Mouse (Mus musculus): Measurements from ENCODE around the gene Adprhl1. TPM values are rescaled to one million over a fixed set of nuclear protein-coding genes. Genes with fewer than 3 reads are reported as not detected.

Adprhl1 gene
- polyA plus RNA-seq, 1 experiment from 2014 or later: not detected

DNA sequence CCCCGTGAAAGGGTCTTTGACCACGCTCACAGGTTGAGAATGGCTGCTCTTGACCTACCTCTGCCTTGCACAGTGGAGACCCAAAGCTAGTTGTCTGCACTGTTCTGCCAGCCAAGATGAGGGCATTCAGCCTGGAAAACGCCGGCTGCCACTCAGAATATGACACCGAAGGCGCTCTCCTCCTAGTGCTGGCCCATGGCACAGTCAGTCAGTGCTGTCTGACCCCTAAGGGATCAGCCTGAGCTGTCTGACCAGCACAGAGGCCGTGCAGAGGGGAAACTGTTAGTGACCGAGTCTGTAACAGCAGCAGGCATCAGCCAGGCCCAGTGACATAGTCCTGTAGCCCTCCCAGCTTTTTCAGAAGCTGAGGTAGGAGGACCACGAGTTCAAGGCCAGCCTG, 66.7 kb downstream of the Adprhl1 start:
- 86% methylated on average over 9 of the region's 9 CpGs for WGBS
- Histone ChIP-seq H3K36me3 (ENCODE audit: control insufficient read depth, insufficient read depth, low read length) (no peaks in the 10 kb centered on the region; the same call in 1 of the 2 replicates), H3K9ac (ENCODE audit: low read length) (no peak overlapping the region), H3K9me3 (ENCODE audit: control insufficient read depth, low read length) (no peaks in the 10 kb centered on the region), H3K4me1 (ENCODE audit: control insufficient read depth, insufficient read depth, low read length) (no peaks in the 10 kb centered on the region), H3K27me3 (ENCODE audit: control insufficient read depth, insufficient read depth, low read length) (no peaks in the 10 kb centered on the region), H3K4me2 (ENCODE audit: low read depth, severe bottlenecking) (no peak overlapping the region), H3K27ac (replicated peaks; ENCODE audit: low read depth, low read length) (no peak overlapping the region), H3K4me3 (ENCODE audit: low read depth, low read length) (no peak overlapping the region)
- ATAC-seq (ENCODE audit: insufficient number of reproducible peaks, low FRiP score, low TSS enrichment, low read depth): no peak
- DNase-seq (ENCODE audit: low spot score): no peak

DNA sequence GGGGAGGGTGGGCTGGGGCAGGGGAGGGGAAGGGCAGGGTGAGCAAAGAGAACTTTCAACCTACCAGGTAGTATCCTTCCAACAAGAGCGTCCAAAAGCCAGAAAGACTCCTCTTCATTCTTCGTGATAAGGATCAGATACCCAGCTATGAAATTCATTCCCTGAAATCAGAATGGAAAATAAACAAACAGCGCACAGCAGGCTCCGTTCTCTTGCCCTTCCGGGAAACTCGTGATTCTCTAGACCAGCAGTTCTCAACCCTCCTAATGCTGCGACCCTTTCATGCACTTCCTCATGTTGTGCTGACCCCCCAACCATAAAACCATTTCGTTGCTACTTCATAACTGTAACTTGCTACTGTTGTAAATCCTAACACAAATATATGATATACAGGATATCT, 67.1 kb downstream of the Adprhl1 start:
- no peak overlapping the region for H3K9ac ChIP-seq (ENCODE audit: low read length)
- H3K4me1 ChIP-seq (ENCODE audit: control insufficient read depth, insufficient read depth, low read length): no peaks in the 10 kb centered on the region
- 88% methylated on average over 8 of the region's 8 CpGs for WGBS
- no peaks in the 10 kb centered on the region for H3K27me3 ChIP-seq (ENCODE audit: control insufficient read depth, insufficient read depth, low read length)
- ATAC-seq (ENCODE audit: insufficient number of reproducible peaks, low FRiP score, low TSS enrichment, low read depth): no peak
- H3K27ac ChIP-seq (replicated peaks; ENCODE audit: low read depth, low read length): no peak overlapping the region
- no peak for DNase-seq (ENCODE audit: low spot score)
- H3K4me3 ChIP-seq (ENCODE audit: low read depth, low read length): no peak overlapping the region
- no peaks in the 10 kb centered on the region; the same call in 1 of the 2 replicates for H3K36me3 ChIP-seq (ENCODE audit: control insufficient read depth, insufficient read depth, low read length)
- no peak overlapping the region for H3K4me2 ChIP-seq (ENCODE audit: low read depth, severe bottlenecking)
- H3K9me3 ChIP-seq (ENCODE audit: control insufficient read depth, low read length): no peaks in the 10 kb centered on the region

DNA sequence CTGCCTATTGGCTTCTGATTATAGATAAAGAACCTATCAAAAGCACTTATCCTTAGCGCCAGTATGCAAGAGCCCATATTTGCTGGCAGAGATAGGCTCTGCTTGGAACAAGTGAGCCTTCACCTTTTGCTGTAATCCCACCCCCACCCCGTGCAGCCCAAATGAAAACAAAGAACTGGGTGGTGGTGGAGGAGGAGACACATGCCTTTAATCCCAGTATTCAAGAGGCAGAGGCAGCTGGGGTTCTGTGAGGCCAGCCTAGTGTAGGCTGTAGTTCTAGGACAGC, 72.3 kb downstream of the Adprhl1 start:
- Histone ChIP-seq H3K9ac (ENCODE audit: low read length) (no peak overlapping the region), H3K27ac (replicated peaks; ENCODE audit: low read depth, low read length) (no peak overlapping the region), H3K4me3 (ENCODE audit: low read depth, low read length) (no peak overlapping the region), H3K27me3 (ENCODE audit: control insufficient read depth, insufficient read depth, low read length) (no peaks in the 10 kb centered on the region), H3K4me1 (ENCODE audit: control insufficient read depth, insufficient read depth, low read length) (no peaks in the 10 kb centered on the region), H3K9me3 (ENCODE audit: control insufficient read depth, low read length) (no peaks in the 10 kb centered on the region), H3K4me2 (ENCODE audit: low read depth, severe bottlenecking) (no peak overlapping the region), H3K36me3 (ENCODE audit: control insufficient read depth, insufficient read depth, low read length) (peaks cover 2% of the 10 kb centered on the region; the same call in 1 of the 2 replicates)
- no peak for DNase-seq (ENCODE audit: low spot score)
- no peak for ATAC-seq (ENCODE audit: insufficient number of reproducible peaks, low FRiP score, low TSS enrichment, low read depth)
- WGBS: 62% methylated on average over 2 of the region's 2 CpGs

- DNase-seq (ENCODE audit: low spot score) (no peak), ATAC-seq (ENCODE audit: insufficient number of reproducible peaks, low FRiP score, low TSS enrichment, low read depth) (no peak)
These were observed 72.9 kb downstream of the Adprhl1 start for GRCm38 (mm10) chr8:13180911-13181690.

DNA sequence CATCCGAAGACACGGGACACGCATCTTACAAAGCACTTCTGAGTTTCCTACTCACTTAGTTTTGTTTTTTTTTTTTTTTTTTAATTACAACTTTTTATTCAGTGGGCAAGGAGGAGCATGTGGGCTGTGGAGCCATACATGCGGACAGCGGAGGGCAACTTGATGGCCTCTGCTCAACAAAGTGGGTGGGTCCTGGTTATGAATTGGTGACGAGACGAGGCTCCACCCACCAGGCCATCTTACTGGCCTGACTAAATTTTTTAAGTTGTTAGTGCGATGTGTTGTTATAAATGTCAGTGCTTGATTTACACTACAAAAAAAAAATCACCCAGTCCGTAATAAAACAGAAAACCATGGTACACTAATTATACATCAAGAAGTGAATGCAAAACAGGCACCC, 73.6 kb downstream of the Adprhl1 start:
- H3K4me2 ChIP-seq (ENCODE audit: low read depth, severe bottlenecking): no peak overlapping the region
- H3K27ac ChIP-seq (replicated peaks; ENCODE audit: low read depth, low read length): no peak overlapping the region
- peaks cover 13% of the 10 kb centered on the region; the same call in 1 of the 2 replicates for H3K36me3 ChIP-seq (ENCODE audit: control insufficient read depth, insufficient read depth, low read length)
- DNase-seq (ENCODE audit: low spot score): no peak
- no peaks in the 10 kb centered on the region for H3K9me3 ChIP-seq (ENCODE audit: control insufficient read depth, low read length)
- H3K4me1 ChIP-seq (ENCODE audit: control insufficient read depth, insufficient read depth, low read length): no peaks in the 10 kb centered on the region
- no peak overlapping the region for H3K4me3 ChIP-seq (ENCODE audit: low read depth, low read length)
- no peaks in the 10 kb centered on the region for H3K27me3 ChIP-seq (ENCODE audit: control insufficient read depth, insufficient read depth, low read length)
- no peak for ATAC-seq (ENCODE audit: insufficient number of reproducible peaks, low FRiP score, low TSS enrichment, low read depth)
- H3K9ac ChIP-seq (ENCODE audit: low read length): no peak overlapping the region
- WGBS: 83% methylated on average over 9 of the region's 9 CpGs

More at GRCm38 (mm10) chr8:13180911-13181690, 72.9 kb downstream of the Adprhl1 start:
- H3K9me3 ChIP-seq (ENCODE audit: control insufficient read depth, low read length): no peaks in the 10 kb centered on the region
- no peak overlapping the region for H3K27ac ChIP-seq (replicated peaks; ENCODE audit: low read depth, low read length)
- WGBS: 88% methylated on average over 18 of the region's 18 CpGs
- no peak overlapping the region for H3K4me2 ChIP-seq (ENCODE audit: low read depth, severe bottlenecking)
- H3K36me3 ChIP-seq (ENCODE audit: control insufficient read depth, insufficient read depth, low read length): peaks cover 7% of the 10 kb centered on the region; the same call in 1 of the 2 replicates
- no peaks in the 10 kb centered on the region for H3K27me3 ChIP-seq (ENCODE audit: control insufficient read depth, insufficient read depth, low read length)
- no peak overlapping the region for H3K4me3 ChIP-seq (ENCODE audit: low read depth, low read length)
- H3K4me1 ChIP-seq (ENCODE audit: control insufficient read depth, insufficient read depth, low read length): no peaks in the 10 kb centered on the region
- no peak overlapping the region for H3K9ac ChIP-seq (ENCODE audit: low read length)

DNA sequence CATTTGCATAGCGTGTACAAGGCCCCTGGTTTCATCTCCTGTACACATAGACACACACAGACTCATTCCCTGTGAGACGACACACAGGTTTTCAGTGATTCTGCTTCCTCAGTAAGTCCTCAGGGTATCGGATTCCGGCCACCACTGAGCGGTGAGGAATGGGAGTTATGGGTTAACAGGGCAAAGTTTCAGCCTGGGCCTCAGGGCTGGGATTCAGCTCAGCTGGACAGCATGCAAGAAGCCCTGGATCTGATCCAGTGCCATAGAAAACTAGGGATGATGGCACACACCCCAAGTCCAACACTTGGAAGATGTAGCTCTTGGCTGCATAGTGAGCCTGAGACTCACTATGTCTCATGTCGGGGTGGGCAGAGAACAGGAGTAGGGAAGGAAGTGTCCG, 74.0 kb downstream of the Adprhl1 start:
- 79% methylated on average over 7 of the region's 7 CpGs for WGBS
- ATAC-seq (ENCODE audit: insufficient number of reproducible peaks, low FRiP score, low TSS enrichment, low read depth): no peak
- Histone ChIP-seq H3K4me2 (ENCODE audit: low read depth, severe bottlenecking) (no peak overlapping the region), H3K9me3 (ENCODE audit: control insufficient read depth, low read length) (no peaks in the 10 kb centered on the region), H3K36me3 (ENCODE audit: control insufficient read depth, insufficient read depth, low read length) (peaks cover 15% of the 10 kb centered on the region), H3K4me1 (ENCODE audit: control insufficient read depth, insufficient read depth, low read length) (no peaks in the 10 kb centered on the region), H3K27ac (replicated peaks; ENCODE audit: low read depth, low read length) (no peak overlapping the region), H3K27me3 (ENCODE audit: control insufficient read depth, insufficient read depth, low read length) (no peaks in the 10 kb centered on the region), H3K4me3 (ENCODE audit: low read depth, low read length) (no peak overlapping the region), H3K9ac (ENCODE audit: low read length) (no peak overlapping the region)
- DNase-seq (ENCODE audit: low spot score): no peak

DNA sequence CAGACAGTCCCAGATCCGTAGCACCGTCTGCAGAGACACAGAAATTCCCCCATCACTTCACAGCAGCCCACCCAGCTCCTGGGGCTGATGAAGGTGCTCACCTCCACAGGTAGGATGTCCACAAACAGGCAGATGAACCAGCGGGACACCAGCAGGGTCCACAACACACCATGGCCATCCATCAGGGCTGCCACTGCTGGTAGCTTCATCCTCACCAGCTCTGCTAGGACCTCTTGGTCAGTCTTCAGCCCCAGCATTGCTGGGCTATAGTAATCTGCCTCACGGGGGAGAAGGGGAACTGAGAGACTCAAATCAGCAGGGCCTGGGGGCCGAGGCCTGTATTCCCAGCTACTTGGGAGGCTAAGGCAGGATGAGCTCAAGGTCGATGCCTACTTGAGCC, 74.5 kb downstream of the Adprhl1 start:
- H3K36me3 ChIP-seq (ENCODE audit: control insufficient read depth, insufficient read depth, low read length): peaks cover 15% of the 10 kb centered on the region
- no peaks in the 10 kb centered on the region for H3K9me3 ChIP-seq (ENCODE audit: control insufficient read depth, low read length)
- no peak overlapping the region for H3K27ac ChIP-seq (replicated peaks; ENCODE audit: low read depth, low read length)
- H3K27me3 ChIP-seq (ENCODE audit: control insufficient read depth, insufficient read depth, low read length): no peaks in the 10 kb centered on the region
- WGBS: 78% methylated on average over 6 of the region's 6 CpGs
- H3K4me1 ChIP-seq (ENCODE audit: control insufficient read depth, insufficient read depth, low read length): no peaks in the 10 kb centered on the region
- no peak for ATAC-seq (ENCODE audit: insufficient number of reproducible peaks, low FRiP score, low TSS enrichment, low read depth)
- H3K4me3 ChIP-seq (ENCODE audit: low read depth, low read length): no peak overlapping the region
- H3K9ac ChIP-seq (ENCODE audit: low read length): no peak overlapping the region
- no peak for DNase-seq (ENCODE audit: low spot score)
- H3K4me2 ChIP-seq (ENCODE audit: low read depth, severe bottlenecking): no peak overlapping the region

- no peak for DNase-seq (ENCODE audit: low spot score)
- Histone ChIP-seq H3K9ac (ENCODE audit: low read length) (no peak overlapping the region), H3K4me1 (ENCODE audit: control insufficient read depth, insufficient read depth, low read length) (no peaks in the 10 kb centered on the region), H3K27ac (replicated peaks; ENCODE audit: low read depth, low read length) (no peak overlapping the region), H3K27me3 (ENCODE audit: control insufficient read depth, insufficient read depth, low read length) (no peaks in the 10 kb centered on the region), H3K36me3 (ENCODE audit: control insufficient read depth, insufficient read depth, low read length) (peaks cover 25% of the 10 kb centered on the region), H3K9me3 (ENCODE audit: control insufficient read depth, low read length) (no peaks in the 10 kb centered on the region), H3K4me3 (ENCODE audit: low read depth, low read length) (no peak overlapping the region), H3K4me2 (ENCODE audit: low read depth, severe bottlenecking) (no peak overlapping the region)
- WGBS: 88% methylated on average over 5 of the region's 5 CpGs
- ATAC-seq (ENCODE audit: insufficient number of reproducible peaks, low FRiP score, low TSS enrichment, low read depth): no peak
These were observed 75.8 kb downstream of the Adprhl1 start for GRCm38 (mm10) chr8:13178137-13178536.
